Mouse (Mus musculus): Measurements from ENCODE around the gene Plin3.

DNA sequence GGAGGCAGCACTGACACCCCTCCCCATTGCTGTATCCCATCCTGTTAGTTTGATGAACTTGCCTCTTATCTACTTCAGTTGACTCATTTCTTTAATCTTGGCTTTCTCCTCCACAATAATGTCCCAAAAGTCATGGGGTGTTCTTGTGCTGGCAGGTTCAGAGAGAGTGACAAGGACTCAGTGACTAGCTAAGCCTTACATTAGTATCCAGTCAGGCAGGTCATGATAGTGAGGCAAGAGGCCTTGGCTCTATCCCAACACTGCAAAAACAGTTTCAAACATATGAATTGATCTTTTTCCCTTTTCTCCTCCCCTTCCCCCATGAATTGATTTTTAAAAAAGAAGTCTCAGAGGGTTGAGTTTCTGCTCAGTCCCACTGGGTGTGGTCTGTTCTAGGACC lies 36.6 kb upstream of the Plin3 start:
- no peak for TF ChIP-seq CTCF (IDR thresholded peaks at IDR 0.05)
- no peak for TF ChIP-seq EP300 (IDR thresholded peaks at IDR 0.05; ENCODE audit: insufficient read depth, low read depth, low read length)

Data from heart, adult 2 months (tissue).